Mouse (Mus musculus): ENCODE data around the gene Gpm6b. TPM values are rescaled to one million over a fixed set of nuclear protein-coding genes. Genes with fewer than 3 reads are reported as not detected.

The Gpm6b gene
- polyA plus RNA-seq, 2 experiments: 18.3 to 21.3 TPM

GRCm38 (mm10) chrX:166384935-166385334 lies 146.2 kb downstream of the Gpm6b start:
- 54% methylated on average over 3 of the region's 3 CpGs for WGBS
- Histone ChIP-seq H3K27ac (replicated peaks; ENCODE audit: low read depth, low read length) (no peak overlapping the region), H3K36me3 (ENCODE audit: control insufficient read depth, insufficient read depth, low read length) (no peaks in the 10 kb centered on the region), H3K4me1 (ENCODE audit: control insufficient read depth, insufficient read depth, low read length) (no peaks in the 10 kb centered on the region), H3K4me2 (replicated peaks; ENCODE audit: low read depth, low read length, severe bottlenecking) (no peak overlapping the region), H3K4me3 (replicated peaks; ENCODE audit: low read length) (no peak overlapping the region), H3K9me3 (ENCODE audit: control insufficient read depth, low read length) (no peaks in the 10 kb centered on the region), H3K27me3 (ENCODE audit: control insufficient read depth, insufficient read depth, low read length) (0 out of 2 replicates have a peak, but pooled peaks cover 4% of the 10 kb centered on the region), H3K9ac (ENCODE audit: low read depth, low read length, severe bottlenecking) (no peak overlapping the region)
- ATAC-seq (ENCODE audit: low FRiP score, low read depth) (no peak), DNase-seq (ENCODE audit: low spot score) (peak; percentile 20)
- TF ChIP-seq POLR2A (IDR thresholded peaks at IDR 0.05; ENCODE audit: borderline replicate concordance, extremely low read depth, insufficient read depth, insufficient read length): no peak

- Histone ChIP-seq H3K27ac (replicated peaks; ENCODE audit: low read depth, low read length) (no peak overlapping the region), H3K4me1 (ENCODE audit: control insufficient read depth, insufficient read depth, low read length) (no peaks in the 10 kb centered on the region), H3K27me3 (ENCODE audit: control insufficient read depth, insufficient read depth, low read length) (0 out of 2 replicates have a peak, but pooled peaks cover 1% of the 10 kb centered on the region)
These were observed 147.9 kb downstream of the Gpm6b start for GRCm38 (mm10) chrX:166386656-166387055.

DNA sequence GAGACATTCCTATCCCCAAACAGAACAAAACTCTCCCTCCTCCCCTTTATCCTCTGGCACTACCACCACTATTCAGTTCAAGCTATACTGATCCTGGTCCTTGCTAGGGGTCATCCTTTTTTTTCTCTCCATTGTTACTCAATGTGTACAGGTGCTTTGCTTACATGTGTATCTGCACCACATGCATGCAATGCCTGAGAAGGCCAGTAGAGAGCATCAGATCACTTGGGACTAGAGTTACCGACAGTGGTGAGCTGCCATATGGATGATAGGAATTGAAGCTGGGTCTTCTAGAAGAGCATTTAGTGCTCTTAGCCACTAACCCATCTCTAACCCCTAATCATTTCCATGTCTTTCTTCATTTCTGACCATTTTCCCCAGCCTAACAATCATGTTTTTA lies 155.0 kb downstream of the Gpm6b start:
- no peak for ATAC-seq (ENCODE audit: low FRiP score, low read depth)
- H3K4me3 ChIP-seq (replicated peaks; ENCODE audit: low read length): no peak overlapping the region
- no peak for TF ChIP-seq POLR2A (IDR thresholded peaks at IDR 0.05; ENCODE audit: borderline replicate concordance, extremely low read depth, insufficient read depth, insufficient read length)
- H3K9ac ChIP-seq (ENCODE audit: low read depth, low read length, severe bottlenecking): no peak overlapping the region
- H3K4me1 ChIP-seq (ENCODE audit: control insufficient read depth, insufficient read depth, low read length): no peaks in the 10 kb centered on the region
- 88% methylated on average over 1 of the region's 1 CpGs for WGBS
- H3K9me3 ChIP-seq (ENCODE audit: control insufficient read depth, low read length): no peaks in the 10 kb centered on the region
- DNase-seq (ENCODE audit: low spot score): no peak
- no peak overlapping the region for H3K27ac ChIP-seq (replicated peaks; ENCODE audit: low read depth, low read length)
- H3K36me3 ChIP-seq (ENCODE audit: control insufficient read depth, insufficient read depth, low read length): peaks cover 3% of the 10 kb centered on the region; the same call in 1 of the 2 replicates
- H3K4me2 ChIP-seq (replicated peaks; ENCODE audit: low read depth, low read length, severe bottlenecking): no peak overlapping the region
- H3K27me3 ChIP-seq (ENCODE audit: control insufficient read depth, insufficient read depth, low read length): no peaks in the 10 kb centered on the region

More at GRCm38 (mm10) chrX:166386656-166387055, 147.9 kb downstream of the Gpm6b start:
- Histone ChIP-seq H3K9ac (ENCODE audit: low read depth, low read length, severe bottlenecking) (no peak overlapping the region), H3K4me2 (replicated peaks; ENCODE audit: low read depth, low read length, severe bottlenecking) (no peak overlapping the region), H3K4me3 (replicated peaks; ENCODE audit: low read length) (no peak overlapping the region), H3K36me3 (ENCODE audit: control insufficient read depth, insufficient read depth, low read length) (no peaks in the 10 kb centered on the region), H3K9me3 (ENCODE audit: control insufficient read depth, low read length) (no peaks in the 10 kb centered on the region)
- WGBS: 80% methylated on average over 6 of the region's 6 CpGs
- ATAC-seq (ENCODE audit: low FRiP score, low read depth): no peak
- TF ChIP-seq POLR2A (IDR thresholded peaks at IDR 0.05; ENCODE audit: borderline replicate concordance, extremely low read depth, insufficient read depth, insufficient read length): no peak
- DNase-seq (ENCODE audit: low spot score): no peak

DNA sequence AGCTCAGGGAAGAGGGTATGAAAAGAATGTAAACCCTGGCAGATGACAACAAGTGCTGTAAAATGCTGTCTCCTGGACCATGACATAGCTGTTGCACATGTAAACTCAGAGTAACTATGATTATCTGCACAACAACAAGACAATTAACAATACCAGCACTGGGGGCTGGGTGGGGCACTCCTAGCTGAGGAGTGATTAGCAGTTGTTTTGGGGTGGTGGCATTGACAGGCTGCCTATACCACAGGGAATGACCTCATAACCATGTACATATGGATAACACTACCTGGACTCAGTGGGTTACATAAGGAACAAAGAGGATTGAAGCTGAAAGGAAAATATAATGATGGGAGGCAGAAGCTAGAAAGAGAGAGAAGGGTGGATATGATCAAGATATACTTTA lies 169.2 kb downstream of the Gpm6b start:
- no peak for ATAC-seq (ENCODE audit: low FRiP score, low read depth)

GRCm38 (mm10) chrX:166416196-166416595 lies 177.5 kb downstream of the Gpm6b start:
- no peak overlapping the region for H3K27ac ChIP-seq (replicated peaks; ENCODE audit: low read depth, low read length)
- H3K4me3 ChIP-seq (replicated peaks; ENCODE audit: low read length): no peak overlapping the region
- DNase-seq (ENCODE audit: low spot score): peak; percentile 42
- H3K9me3 ChIP-seq (ENCODE audit: control insufficient read depth, low read length): no peaks in the 10 kb centered on the region
- no peaks in the 10 kb centered on the region for H3K4me1 ChIP-seq (ENCODE audit: control insufficient read depth, insufficient read depth, low read length)
- no peak overlapping the region for H3K4me2 ChIP-seq (replicated peaks; ENCODE audit: low read depth, low read length, severe bottlenecking)
- ATAC-seq (ENCODE audit: low FRiP score, low read depth): no peak
- H3K27me3 ChIP-seq (ENCODE audit: control insufficient read depth, insufficient read depth, low read length): no peaks in the 10 kb centered on the region
- H3K36me3 ChIP-seq (ENCODE audit: control insufficient read depth, insufficient read depth, low read length): no peaks in the 10 kb centered on the region
- no peak overlapping the region for H3K9ac ChIP-seq (ENCODE audit: low read depth, low read length, severe bottlenecking)
- no peak for TF ChIP-seq POLR2A (IDR thresholded peaks at IDR 0.05; ENCODE audit: borderline replicate concordance, extremely low read depth, insufficient read depth, insufficient read length)
- WGBS: 85% methylated on average over 4 of the region's 6 CpGs

More for the DNA sequence above, 169.2 kb downstream of the Gpm6b start:
- H3K27ac ChIP-seq (replicated peaks; ENCODE audit: low read depth, low read length): no peak overlapping the region
- no peaks in the 10 kb centered on the region for H3K9me3 ChIP-seq (ENCODE audit: control insufficient read depth, low read length)
- H3K4me1 ChIP-seq (ENCODE audit: control insufficient read depth, insufficient read depth, low read length): no peaks in the 10 kb centered on the region
- TF ChIP-seq POLR2A (IDR thresholded peaks at IDR 0.05; ENCODE audit: borderline replicate concordance, extremely low read depth, insufficient read depth, insufficient read length): no peak
- no peak overlapping the region for H3K4me2 ChIP-seq (replicated peaks; ENCODE audit: low read depth, low read length, severe bottlenecking)
- no peak overlapping the region for H3K9ac ChIP-seq (ENCODE audit: low read depth, low read length, severe bottlenecking)
- no peak for DNase-seq (ENCODE audit: low spot score)
- no peak overlapping the region for H3K4me3 ChIP-seq (replicated peaks; ENCODE audit: low read length)
- no peaks in the 10 kb centered on the region for H3K27me3 ChIP-seq (ENCODE audit: control insufficient read depth, insufficient read depth, low read length)
- H3K36me3 ChIP-seq (ENCODE audit: control insufficient read depth, insufficient read depth, low read length): peaks cover 13% of the 10 kb centered on the region; the same call in 1 of the 2 replicates

GRCm38 (mm10) chrX:166434812-166435211 lies 196.1 kb downstream of the Gpm6b start:
- Histone ChIP-seq H3K4me2 (replicated peaks; ENCODE audit: low read depth, low read length, severe bottlenecking) (no peak overlapping the region), H3K9me3 (ENCODE audit: control insufficient read depth, low read length) (no peaks in the 10 kb centered on the region), H3K4me1 (ENCODE audit: control insufficient read depth, insufficient read depth, low read length) (no peaks in the 10 kb centered on the region), H3K27me3 (ENCODE audit: control insufficient read depth, insufficient read depth, low read length) (no peaks in the 10 kb centered on the region; the same call in 1 of the 2 replicates), H3K36me3 (ENCODE audit: control insufficient read depth, insufficient read depth, low read length) (no peaks in the 10 kb centered on the region), H3K4me3 (replicated peaks; ENCODE audit: low read length) (no peak overlapping the region), H3K27ac (replicated peaks; ENCODE audit: low read depth, low read length) (no peak overlapping the region), H3K9ac (ENCODE audit: low read depth, low read length, severe bottlenecking) (no peak overlapping the region)
- WGBS: 38% methylated on average over 2 of the region's 2 CpGs
- TF ChIP-seq POLR2A (IDR thresholded peaks at IDR 0.05; ENCODE audit: borderline replicate concordance, extremely low read depth, insufficient read depth, insufficient read length): no peak
- no peak for DNase-seq (ENCODE audit: low spot score)
- no peak for ATAC-seq (ENCODE audit: low FRiP score, low read depth)

Other genes with a start within 250 kb of the Gpm6b start
- 19.8 and 20.0 TPM in 2 replicates for gene Gemin8, start 68.5 kb upstream of the Gpm6b start, polyA plus RNA-seq (2012; rRNA removed)
- gene Gemin8, start 68.5 kb upstream of the Gpm6b start, polyA plus RNA-seq (2014; fragmentation: Nextera tagmentation; extraction: Ambion mirVana): 12.8 and 14.5 TPM in 2 replicates
- 10.8 and 12.3 TPM in 2 replicates for gene Trappc2, start 201.7 kb downstream of the Gpm6b start, polyA plus RNA-seq (2012; rRNA removed)
- 23.7 and 25.5 TPM in 2 replicates for gene Trappc2, start 201.7 kb downstream of the Gpm6b start, polyA plus RNA-seq (2014; fragmentation: Nextera tagmentation; extraction: Ambion mirVana)
- gene Ofd1, start 201.8 kb downstream of the Gpm6b start, polyA plus RNA-seq (2012; rRNA removed): 4.9 and 6.6 TPM in 2 replicates
- gene Ofd1, start 201.8 kb downstream of the Gpm6b start, polyA plus RNA-seq (2014; fragmentation: Nextera tagmentation; extraction: Ambion mirVana): 7.2 and 7.3 TPM in 2 replicates
- 25.2 and 32.3 TPM in 2 replicates for gene Rab9, start 241.0 kb downstream of the Gpm6b start, polyA plus RNA-seq (2012; rRNA removed)
- gene Rab9, start 241.0 kb downstream of the Gpm6b start, polyA plus RNA-seq (2014; fragmentation: Nextera tagmentation; extraction: Ambion mirVana): 63.1 and 65.8 TPM in 2 replicates